Mouse (Mus musculus) embryonic fibroblast, embryonic 13.5 days (primary cell): Measurements from ENCODE around the gene Rufy1.

Experiments used
- CTCF ChIP-seq: IDR thresholded peaks from 2 replicates; pipeline ENCODE4 v1.5.1; 2011; ENCODE audit warnings: mild to moderate bottlenecking, control low read depth, low read length, moderate library complexity, borderline replicate concordance; ENCODE audit not compliant: insufficient read depth
- POLR2A ChIP-seq: IDR thresholded peaks from 2 replicates; pipeline ENCODE4 v1.6.1; 2011; ENCODE audit warnings: low read depth, mild to moderate bottlenecking, control low read depth, low read length, moderate library complexity

GRCm38 (mm10) chr11:50397316-50397715 lies 33.6 kb downstream of the Rufy1 start:
- TF ChIP-seq CTCF: no peak
- no peak for TF ChIP-seq POLR2A
